Mouse (Mus musculus) lung, postnatal 10 days (tissue): ENCODE data around the gene Mvb12a.

Experiments
- DNase-seq: peaks from one replicate; pipeline ENCODE4 v3.0.0; 2021

Mvb12a gene

DNA sequence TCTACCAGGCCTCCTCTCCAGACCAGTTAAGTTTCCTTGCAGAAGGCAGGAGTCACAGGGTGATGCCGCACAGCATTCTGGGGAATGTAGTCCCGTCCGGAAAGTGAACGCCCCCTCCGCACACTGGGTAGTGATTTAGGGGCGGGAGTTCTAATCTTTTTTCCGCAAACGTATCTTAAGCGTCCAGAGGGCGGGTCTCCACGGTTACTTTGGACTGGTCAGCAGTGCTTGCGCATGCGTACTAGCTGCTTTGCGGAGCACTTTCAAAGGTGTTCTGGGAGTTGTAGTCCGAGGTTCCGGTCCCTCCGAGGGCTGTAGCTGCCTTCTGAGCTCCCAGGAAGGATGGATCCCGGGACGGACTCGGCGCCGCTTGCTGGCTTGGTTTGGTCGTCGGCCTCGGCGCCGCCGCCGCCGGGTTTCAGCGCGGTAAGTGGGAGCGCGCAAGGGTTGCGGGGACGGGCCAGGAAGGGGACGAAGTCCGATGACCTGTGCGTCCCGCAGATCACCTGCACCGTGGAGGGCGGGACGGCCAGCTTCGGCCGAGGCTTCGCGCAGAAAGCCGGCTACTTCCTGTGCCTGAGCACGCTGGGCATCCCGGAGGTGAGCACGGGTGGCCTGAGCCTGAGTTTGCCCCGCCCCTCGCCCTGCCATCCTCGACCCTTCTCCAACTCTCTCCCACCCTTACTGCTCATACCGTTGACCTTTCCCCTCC, at the start of gene Mvb12a:
Mvb12a (plus strand) TSS at position 291 of the 712 bp plus-strand sequence.
- DNase-seq: peak; percentile 99

DNA sequence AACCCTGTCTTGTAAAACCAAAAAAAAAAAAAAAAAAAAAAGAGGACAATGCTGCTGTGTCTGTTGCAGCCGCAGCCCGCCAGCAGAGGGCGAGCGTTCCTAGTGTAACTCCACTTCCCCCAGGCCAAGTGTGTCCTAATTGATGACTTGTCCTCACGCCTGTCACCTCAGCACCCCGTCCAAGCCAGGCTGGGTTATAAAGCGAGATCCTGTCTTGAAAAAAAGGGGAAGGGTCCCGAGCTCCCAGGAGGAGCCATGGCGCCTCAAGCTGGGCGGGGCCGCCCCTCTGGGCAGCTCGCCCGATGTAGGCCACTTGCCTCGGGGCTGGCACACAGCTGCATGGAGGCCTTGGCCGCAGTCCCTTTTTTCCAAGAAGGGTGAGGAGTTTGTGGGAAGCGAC, 47.7 kb upstream of the Mvb12a start:
- DNase-seq: peak; percentile 94

DNA sequence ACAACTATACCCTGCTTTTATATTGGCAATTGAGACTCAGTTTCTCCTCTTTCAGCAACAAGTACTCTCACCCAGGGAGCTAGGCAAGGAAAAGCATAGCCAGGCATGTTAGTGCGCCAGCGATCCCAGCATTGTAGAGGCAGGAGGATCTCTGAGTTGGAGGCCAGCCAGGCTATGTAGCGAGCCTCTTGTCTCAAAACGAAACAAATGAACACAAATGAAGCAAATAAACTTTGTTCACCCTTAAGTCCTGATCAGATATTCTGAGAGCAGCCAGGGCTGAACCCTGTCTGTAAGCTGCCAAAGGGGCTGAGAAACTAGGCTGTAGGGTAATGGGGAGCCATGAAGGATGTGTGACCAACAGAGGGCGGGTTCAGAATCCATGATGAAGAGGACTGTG, 46.9 kb upstream of the Mvb12a start:
- no peak for DNase-seq

DNA sequence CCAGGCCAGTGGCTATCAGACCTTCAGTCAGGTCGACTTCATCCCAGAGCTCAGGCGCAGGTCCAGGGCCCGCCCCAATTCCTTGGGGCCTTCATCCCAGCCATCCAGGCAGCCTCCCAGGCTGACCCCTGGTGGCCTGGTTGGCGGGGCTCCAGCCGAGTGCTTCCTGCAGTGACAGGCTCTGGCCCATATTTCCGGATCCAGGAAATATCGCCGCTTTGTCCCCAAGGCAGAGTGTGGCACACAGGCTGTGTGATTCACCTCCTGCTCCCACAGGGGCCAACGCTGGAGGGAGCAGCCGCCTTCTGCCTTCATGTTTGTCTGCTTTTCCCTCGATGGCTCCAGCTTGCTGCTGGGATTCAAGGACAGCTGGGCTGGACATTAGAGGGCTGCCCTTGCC, 46.2 kb upstream of the Mvb12a start:
- DNase-seq: peak; percentile 96

DNA sequence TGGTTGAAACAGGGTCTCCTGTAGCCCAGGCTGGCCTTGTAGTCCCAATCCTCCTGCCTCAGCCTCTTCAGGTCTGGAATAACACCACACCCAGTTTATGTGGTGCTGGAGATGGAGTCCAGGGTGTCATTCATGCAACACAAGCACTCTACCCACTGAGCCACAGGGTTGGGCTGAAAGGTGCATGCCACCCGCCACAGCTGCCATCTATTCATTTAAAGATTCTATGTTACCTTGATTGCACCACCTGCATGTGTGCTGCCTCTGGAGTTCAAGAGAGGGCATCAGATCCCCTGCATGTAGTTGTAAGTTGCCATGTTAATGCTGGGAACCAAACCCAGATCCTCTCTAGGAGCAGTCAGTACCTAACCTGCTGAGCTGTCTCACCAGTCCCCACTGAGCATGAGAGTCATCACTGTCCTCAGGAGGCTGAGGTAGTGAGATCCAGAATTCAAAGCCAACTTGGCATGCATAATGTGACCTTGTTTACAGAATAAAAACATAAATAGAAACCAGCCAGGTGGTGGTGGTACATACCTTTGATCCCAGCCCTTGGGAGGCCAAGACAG, 45.6 kb upstream of the Mvb12a start:
- no peak for DNase-seq

DNA sequence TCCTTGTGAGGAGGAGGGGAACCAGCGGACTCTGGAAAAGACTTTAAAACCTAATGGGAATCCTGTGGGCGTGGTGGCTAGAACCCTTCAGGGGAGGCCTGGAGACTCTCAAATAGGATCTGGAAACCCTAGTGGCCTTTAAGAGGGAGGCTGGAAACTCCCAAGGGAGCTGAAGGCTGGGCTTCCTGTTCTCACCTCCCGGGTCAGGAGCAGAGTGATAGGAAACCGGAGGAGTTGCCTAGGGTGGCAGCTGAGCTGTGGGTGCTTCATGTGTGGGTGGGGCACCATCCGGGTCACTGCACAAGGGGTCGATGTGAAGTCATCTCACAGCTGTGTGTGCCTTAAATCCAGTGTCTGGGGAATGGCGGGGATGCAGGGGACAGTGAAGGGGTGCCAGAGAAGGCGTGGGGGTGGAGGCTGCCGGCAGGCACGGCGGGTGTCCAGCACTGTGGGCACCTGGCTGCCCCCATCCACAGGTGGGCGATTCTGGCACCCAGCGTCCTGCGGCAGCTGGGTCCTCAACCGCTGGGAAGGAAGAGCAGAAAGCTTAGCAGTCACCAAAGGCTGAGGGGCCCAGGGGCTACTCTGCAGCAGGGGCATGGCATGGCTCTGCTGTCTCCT, 44.7 kb upstream of the Mvb12a start:
- DNase-seq: peak; percentile 75

DNA sequence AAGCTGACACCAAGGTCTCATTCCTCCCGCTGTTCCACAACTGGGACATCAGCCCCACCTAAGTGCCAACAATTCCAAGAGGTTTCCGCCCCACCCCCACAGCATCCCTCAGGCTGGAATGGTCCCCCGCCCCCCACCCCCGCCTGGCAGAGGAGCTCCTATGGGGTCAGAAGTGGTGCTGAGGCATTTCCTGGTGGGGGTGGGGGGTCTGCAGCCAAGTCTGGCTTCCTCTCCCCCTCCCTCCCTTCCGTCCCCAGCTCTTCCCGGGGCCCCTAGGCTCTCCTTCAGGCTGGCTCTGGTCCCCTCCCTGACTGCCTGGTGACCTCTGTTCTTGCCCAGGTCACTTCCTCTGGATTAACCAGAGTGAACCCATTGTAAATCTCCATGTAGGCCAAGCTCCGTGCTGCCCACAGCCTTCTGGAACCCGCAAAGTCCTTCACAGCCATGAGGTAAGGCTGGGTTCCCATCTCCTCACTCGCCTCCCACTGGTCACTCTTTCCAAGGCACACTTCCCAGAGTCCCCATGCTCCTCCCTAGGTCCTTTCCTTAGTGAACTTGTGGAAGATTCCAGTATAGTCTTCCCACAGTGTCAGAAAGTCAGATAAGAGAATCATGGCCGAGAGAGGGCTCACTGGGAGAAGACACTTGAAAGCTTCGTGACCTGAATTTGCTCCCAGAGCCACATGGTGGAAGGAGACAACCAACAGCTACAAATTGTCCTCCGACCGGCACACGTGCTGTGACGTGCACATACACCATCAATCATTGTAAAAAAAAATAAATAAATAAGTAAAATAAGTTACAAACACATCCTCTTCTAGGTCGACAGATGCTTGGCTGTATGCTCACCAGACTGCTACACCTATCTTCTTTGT, 43.7 kb upstream of the Mvb12a start:
- peak; percentile 68 for DNase-seq

DNA sequence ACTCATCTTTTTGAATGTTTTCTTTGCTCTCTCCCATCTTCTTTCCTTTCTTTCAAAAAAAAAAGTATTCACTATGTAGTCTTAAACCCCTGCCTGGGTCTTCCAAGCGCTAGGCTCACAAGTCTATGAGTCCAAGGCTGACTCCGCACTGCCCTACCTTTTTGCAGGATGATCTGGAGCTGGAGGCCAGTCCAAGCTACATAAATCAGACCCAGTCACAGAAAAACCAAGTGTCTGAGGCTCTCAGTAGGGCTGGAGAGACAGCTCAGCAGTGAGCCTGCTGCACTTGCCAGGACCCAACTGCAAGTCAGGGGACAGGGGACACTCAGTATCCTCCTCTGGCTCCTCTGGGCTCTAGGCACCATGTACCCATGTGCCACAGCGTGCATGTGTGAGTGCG, 38.4 kb upstream of the Mvb12a start:
- no peak for DNase-seq

DNA sequence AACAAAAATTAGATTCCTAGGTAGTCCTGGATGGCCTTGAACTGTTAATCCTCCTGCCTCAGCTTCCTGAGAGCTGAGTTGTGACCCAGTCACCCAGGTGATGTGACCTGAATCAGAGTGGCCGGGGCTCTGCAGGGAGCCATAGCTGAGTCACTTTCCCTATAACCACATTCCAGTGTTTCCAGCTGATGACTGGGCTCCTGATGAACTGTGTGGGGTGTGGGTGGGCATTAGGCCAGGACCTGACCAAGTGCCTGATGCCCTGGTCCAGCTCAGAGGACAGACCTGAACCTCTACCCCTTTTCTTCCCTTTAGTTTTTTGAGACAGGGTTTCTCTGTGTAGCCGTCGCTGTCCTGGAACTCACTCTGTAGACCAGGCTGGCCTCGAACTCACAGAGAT, 37.4 kb upstream of the Mvb12a start:
- no peak for DNase-seq

DNA sequence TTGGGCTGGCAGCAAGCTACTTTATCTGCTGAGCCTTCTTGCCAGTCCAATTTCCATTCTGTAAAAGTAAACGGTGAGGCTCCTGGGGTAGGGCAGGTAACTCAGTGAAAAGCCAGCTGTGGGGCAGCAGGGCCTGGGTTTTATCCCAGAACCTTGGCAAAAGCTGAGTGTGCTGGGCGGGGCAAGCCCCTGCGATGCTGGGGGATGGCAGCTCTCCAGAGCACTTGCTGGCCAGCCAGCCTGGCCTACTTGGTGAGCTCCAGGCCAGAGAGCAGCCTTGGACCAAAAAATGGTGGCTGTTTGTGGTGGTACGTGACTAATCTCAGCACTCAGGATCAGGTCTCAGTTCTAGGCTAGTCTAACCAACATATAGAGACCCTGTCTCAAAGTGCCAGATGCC, 36.7 kb upstream of the Mvb12a start:
- peak; percentile 58 for DNase-seq

DNA sequence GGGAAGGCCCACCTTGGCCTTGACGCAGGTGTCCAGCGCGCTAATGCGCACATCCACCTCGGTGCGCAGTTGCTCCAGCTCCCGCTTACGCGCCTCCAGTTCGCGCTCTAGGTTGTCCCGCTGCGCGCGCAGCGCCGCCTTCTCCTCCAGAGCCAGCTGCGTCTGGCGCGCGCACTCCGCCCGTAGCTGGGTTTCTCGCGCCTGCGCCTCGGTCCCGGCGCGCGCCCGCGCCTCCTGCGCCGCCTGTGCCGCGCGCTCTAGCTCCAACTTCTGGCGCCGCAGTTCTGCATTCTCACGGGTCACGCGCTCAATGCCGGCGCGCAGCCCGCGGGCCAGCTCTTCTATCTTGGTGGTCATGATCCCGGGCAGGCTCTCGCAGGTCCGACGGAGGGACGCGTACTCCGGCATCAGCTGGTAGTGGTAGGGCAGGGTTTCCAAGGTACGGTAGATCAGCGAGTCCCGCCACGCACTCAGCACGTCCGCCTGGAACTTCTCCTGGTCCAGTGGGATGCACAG, 35.1 kb upstream of the Mvb12a start:
- peak; percentile 85 for DNase-seq

DNA sequence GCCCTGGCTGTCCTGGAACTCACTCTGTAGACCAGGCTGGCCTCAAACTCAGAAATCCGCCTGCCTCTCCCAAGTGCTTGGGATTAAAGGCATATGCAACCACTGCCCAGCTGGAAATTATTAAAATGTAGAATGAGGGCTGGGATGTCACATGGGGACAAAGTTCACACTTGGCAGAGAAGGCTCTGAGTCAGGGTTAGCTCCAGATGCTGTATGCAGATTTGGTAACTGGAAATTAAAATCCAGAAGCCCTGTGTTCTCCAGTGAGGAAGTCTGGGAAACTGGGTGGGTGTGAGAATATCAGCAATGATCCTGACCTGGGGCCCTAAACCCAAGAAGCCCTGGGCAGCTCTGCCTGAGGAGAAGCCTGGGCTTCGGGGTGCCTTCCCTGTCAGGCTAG, 33.4 kb upstream of the Mvb12a start:
- no peak for DNase-seq

DNA sequence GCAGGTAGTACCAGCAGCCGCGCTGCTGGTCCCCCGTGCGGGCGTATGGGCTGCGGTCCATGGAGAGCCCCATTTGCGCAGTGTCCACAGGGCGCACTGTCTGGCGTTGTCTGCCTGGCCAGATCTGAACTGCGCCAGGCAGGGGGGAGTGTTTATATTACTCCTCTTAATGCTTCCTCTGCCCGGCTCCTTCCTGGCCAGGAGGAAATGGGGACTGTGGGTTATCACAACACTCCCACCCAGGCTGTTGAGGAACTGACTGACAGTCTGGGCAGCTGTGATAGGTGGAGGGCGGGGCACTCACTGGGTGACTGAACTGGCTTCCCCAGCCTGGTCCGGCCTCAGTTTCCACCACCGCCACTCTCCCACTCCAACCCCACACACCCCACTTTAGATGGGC, 31.1 kb upstream of the Mvb12a start, which contains the start of gene Plvap:
Plvap (minus strand) TSS at position 109 of the 400 bp plus-strand sequence.
- DNase-seq: peak; percentile 82

DNA sequence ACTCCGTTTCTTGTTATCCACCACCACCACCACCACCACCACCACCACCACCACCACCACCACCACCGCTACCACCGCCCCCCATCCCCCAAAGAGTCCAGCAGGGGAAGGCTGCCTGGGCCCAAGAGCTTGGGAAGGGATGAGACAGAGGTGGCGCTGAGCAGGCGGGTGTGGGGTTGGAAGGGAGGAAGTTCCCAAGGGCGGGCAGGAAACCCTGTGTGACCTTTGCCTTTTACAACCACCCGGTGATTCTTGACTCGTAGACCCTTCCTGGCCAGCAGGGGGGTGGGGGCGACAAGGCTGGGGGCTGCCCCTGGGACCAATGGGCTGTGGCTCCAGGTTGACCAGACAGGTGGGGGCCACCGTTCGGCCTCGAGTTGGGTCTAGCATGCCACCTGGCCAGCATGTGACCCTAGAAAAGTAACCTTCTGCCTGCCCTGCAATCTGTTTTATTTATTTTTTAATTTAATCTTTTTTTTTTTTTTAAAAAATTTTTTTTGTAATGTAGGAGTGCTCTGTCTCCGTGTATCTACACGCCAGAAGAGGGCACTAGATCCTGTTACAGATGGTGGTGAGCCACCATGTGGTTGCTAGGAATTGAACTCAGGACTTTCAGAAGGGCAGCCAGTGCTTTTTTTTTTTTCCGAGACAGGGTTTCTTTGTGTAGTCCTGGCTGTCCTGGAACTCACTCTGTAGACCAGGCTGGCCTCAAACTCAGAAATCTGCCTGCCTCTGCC, 29.5 kb upstream of the Mvb12a start:
- DNase-seq: peak; percentile 61

DNA sequence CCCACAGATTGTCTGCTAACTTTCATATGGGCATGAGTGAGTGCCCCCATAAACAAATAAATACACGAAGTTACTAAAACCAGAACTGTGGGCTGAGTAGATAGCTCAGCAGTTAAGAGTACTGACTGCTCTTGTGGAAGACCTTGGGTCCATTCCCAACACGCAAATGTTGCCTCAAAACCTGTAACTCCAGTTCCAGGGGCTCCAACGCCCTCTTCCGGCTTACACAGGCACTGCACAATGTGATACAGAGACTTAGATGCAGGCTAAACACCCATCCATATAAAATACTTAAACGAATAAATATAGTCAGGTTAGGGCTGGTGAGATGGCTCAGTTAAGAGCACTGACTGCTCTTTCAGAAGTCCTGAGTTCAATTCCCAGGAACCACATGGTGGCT, 27.7 kb upstream of the Mvb12a start:
- no peak for DNase-seq

DNA sequence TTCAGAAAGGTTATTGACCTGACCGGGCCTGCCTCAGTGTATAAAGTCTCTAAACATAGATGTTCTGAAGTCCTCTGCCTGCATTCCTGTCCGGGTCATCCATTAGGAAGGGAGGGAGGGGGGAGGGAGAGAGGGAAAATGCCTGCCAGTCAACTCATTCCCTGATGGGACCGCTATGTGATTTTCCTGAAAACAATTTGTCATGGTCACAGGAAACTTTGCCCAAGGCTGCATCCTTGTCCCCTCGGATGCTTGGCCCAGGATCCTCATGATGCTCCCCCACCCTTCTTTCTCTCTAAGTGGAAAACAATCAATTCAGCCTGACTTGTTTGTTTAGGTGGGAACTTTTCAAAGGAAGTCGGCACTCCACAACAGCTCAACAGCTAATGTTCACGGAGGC, 25.9 kb upstream of the Mvb12a start:
- peak; percentile 62 for DNase-seq

DNA sequence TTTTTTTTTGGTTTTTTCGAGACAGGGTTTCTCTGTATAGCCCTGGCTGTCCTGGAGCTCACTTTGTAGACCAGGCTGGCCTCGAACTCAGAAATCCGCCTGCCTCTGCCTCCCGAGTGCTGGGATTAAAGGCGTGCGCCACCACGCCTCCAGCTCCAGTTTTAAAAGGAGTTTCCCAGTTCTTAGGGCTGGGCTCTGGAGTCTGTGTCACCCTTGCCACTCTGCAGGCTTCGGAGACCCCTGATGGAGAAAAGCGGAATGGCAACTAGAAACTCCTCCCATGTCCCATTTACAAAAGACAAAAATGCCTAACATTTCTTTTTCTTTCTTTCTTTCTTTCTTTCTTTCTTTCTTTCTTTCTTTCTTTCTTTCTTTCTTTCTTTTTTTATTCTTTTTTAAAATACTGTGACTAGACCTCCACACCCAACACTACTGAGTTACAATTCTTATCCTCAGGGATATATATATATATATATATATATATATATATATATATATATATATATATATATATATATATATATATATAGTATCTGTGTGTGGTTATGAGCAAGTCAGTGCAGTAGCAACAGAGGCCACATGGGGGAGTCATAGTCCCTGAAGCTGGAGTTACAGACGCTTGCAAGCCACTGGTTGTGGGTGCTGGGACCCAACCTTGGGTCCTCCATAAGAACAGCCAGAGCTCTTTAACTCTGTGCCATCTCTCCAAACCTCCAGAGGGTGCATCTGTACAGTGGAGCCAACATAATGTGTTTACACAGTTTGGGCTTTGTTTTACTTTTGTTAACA, 23.5 kb upstream of the Mvb12a start:
- peak; percentile 88 for DNase-seq

DNA sequence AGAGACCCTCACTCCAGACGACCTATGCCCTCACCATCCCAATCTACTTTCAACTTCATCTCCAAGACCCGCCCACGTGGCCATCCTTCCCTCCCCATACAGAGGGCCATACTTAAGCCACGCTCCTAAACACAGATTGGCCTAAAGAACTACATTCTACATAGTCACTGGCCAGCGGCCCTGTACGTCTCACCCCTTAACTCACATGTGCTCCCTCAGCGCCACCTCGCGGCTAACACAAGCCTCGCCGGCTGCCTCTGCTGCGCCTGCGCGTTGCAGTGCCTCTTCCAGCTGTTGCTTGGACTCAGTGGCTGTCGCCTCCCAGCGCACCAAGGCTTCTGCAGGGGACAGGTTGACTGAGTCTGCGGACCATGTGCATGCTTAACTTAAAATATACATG, 21.1 kb upstream of the Mvb12a start:
- peak; percentile 98 for DNase-seq

DNA sequence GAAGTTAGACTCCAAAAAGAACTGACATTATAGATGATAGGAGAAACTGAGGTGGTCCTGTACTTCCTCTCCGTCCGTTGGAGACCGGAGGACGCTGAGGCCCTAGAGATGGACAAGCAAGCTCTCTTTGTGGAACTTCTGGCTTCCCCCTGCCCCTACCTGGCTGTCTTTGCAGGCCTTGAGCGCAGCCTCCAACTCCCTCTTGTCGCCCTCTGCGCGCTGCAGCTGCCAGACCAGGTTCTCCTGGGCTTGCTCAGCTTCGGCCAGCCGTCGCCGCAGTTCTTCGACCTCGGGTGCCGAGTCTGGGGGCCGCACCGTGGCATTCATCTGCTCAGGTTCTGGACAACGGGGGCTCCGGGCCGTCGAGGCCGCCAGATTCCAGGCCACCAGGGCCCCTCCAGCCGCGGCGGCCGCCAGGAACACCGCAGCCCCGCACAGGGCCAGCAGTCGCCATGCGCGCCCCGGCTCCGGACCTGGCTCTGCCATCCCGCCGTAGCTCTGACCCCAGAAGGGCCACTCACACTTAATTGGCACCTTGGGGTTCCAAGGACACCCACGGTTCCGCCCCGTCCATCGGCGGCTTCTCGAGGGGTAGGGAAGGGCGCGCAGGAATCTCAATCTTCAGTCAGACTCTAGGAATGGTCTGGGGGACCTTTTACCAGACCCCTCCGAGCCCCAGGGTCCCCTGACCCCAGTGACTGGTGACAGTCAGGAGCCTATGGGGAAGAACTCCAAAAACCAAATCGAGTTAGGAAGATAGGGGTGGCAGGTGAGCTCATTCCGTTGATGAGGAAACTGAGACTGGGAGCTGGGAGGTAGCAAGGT, 17.3 kb upstream of the Mvb12a start, which contains the start of gene Ccdc194:
Ccdc194 (minus strand) TSS at position 486 of the 825 bp plus-strand sequence.
- DNase-seq: no peak

DNA sequence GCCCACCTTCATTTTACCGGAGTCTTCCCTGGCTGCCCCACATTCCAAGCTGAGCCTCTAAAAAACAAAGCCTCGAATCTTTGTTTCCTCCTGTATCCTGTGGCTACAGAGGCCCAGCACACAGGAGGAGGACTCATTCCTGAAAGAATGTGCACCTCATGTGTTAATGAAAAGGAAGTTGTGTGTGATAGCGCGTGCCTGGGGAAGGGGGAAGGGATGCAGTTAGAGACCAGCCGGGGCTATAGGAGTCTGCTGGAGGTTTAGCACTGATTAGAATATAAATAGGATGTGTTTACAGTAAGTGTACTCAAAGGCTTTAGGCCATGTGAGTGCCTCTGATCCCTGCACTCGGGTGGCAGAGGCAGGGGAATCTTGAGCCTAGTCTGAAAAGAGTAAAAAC, 16.4 kb upstream of the Mvb12a start:
- DNase-seq: no peak
